Mouse (Mus musculus): Measurements from ENCODE around the gene Cd3d.

DNA sequence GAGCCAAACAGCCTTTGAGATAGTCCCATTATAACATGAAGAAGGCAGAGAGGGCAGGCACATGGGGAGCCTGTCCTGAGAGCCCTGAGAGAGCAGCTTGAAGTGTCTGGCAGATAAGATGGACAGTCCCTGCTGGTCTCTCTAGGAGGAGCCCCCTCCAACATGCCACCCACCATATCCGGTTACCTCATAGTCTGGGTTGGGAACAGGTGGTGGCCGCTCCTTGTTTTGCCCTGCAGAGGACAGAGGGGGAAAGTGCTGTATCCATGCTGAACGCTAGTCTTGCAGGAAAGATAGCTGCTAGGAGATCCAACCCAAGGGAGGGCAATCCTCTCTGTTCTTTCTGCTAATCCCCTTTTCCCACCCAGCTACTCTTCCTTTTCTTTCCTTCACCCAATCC lies 18.7 kb downstream of the Cd3d start:
- no peak for TF ChIP-seq CTCF (IDR thresholded peaks at IDR 0.05; ENCODE audit: extremely low read depth, insufficient read length, insufficient replicate concordance, low read depth, low read length)
- no peak for TF ChIP-seq POLR2A (IDR thresholded peaks at IDR 0.05; ENCODE audit: low read depth, low read length)

Data from small intestine, adult 2 months (tissue).